Mouse (Mus musculus) c-Kit-positive CD71-negative TER-119-negative erythroid progenitor cells, embryonic 14.5 days (primary cell): ENCODE results near the gene Tprg.

Source experiments
- DNase-seq: peaks from one replicate; pipeline ENCODE4 v3.0.0-alpha.2; 2013; ENCODE audit warnings: low read depth

Gene Tprg

DNA sequence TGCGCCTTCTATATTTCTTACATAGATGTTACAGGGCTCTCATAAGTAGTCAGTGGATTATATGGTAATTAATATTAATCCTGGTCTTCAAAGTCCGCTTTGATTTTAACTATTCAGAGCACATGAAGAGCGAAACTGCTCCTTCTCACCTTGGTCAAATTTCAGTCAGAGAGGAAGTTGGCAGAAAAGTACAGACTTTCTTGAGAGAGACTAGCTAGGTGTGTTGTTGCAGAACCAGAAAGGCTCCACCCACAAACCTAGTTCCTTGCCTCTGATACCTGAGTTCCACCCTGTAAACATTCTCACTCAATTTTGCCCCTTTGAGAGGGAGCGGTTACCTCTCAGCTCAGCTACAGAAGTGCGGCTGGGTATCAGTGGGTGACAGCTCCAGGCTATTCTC is at the start of gene Tprg:
TSS of gene Tprg (plus strand) at position 301 of the 400 bp plus-strand sequence.
- DNase-seq, result no peak

DNA sequence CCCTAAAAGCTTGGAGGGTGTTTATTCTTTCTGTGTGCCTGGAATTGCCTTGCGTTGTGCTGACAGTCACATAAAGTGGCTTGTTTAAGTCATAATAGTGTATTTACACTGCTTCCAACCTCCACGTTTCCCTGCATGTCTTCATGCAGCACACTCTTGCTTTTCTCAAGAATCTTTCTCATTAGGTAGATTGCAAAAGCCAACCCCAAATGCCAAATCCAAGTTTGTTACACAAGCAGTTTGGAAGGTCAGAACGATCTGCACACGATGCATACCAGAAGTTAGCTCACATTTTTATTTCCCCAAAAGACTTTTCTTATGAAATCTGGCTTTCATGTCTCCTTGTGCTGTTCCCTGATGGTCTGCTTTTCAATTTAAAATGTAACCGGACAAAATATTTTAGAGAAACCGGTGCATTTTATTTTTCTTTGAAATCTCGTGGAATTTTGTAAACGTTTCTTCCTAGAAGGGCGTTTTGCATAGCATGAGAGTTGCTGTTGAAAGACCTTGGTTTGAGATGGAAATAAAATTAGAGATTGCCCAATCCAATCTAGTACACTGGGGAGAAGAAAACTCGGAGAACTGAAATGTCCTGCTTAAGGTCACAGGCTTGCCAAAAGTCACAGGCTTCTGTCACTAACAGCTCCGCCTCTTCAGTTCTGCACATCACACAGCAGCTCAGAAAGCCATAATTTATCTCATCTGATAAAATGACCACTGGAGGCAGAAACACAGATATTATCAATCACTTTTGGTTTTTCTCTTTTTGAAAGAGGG is 48.2 kb upstream of the Tprg start:
- no peak for DNase-seq

DNA sequence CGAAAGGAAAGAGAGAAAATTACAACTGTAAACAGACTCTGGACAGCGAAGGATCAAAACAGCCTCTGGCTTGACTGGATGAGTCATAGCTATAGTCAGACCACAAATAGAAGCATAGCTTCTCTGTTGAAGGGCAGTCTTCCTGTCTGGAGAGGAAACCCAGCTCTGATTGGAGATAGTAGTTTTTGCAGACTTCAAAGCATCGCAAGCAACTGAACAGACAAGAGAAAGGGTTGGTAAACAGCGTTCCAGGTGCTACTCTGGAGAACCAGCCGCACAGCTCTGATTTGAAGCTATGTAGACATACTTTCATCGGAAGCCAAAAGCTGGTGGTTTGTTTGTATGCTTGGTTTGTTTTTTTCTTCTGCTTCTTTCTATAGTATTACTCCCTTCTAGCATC is 37.7 kb upstream of the Tprg start:
- DNase-seq, result no peak

DNA sequence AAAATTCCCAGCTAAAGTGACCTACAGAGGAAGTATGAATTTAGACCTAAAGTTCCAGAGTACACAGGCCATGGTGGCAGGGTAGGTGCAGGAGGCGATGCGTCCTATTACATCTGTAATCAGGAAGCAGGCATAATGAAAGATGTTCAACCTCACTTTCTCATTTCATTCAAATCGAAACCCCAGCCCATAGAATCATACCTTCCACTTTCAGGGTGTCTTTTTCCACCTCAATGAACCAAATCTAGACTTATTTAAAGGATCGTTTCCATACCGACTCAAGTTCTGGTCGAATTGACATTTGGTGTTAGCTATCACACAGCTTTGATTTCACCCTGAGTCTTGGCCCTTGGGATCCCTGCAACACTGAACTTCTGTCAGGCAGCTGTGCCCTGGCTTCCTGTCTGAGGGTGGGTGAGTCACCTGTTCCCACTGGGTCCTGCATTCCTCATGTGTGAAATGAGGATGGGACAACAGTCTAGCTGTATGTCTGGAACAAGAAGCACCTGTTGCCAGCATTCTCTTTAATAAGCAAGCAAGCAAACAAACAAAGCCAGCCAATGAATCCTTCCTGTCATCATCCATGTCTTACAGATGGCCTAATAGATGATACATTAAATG is 36.4 kb upstream of the Tprg start:
- no peak for DNase-seq

DNA sequence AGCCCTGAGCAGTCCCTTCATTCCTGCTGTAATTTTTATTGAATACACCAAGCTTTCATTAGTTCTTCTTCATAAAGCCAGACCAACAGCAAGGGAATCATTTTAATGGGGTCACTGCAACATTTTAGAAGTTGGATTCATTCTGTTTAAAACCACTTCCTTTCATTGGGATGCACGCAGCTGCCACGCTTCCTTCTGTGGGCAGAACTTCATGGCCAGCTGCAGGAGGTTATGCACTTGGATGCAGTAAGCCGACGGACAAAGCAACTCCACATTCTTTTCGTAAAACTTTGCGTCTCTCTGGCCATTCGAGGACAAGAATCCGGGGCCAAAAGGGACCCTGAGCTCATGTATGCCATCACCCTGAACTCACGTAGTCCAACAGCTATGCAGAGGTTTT is 35.5 kb upstream of the Tprg start:
- DNase-seq, result no peak

DNA sequence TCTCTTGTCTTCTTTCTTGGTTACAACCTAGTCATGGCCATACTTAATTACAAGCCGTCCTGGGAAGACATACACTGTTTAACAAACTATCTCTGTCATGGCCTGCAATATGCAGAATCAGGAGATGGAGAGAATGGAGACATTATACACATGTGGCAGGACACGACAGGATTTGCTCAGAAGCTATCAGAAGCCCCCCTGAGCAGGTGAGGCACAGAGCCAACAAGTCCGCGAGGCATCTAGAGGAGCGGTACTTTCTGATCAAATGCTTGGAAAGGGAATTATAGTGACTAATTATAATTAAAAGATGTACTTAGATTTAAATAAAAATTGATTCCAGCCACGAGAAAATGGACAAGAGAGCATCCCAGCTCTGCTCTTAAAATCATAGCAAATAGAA is 32.0 kb upstream of the Tprg start:
- no peak for DNase-seq

DNA sequence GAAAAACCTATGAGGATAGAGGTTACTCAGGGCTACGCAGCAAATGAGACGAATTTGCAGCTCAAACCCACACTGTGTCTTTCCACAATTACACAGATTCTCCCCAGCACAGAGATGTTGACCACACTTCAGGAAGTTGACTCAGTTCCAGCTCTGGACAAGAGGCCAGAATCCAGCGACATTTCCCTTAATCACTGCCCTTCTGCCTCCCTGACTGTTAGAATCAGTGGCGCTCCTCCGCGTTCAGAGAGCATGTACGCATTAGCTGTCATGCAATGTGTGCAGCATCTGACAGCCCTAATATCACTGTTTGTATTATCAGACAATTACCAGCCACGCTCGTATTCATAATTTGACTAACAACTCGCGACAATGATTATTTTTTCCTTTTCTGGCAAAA is 31.4 kb upstream of the Tprg start:
- no peak for DNase-seq

DNA sequence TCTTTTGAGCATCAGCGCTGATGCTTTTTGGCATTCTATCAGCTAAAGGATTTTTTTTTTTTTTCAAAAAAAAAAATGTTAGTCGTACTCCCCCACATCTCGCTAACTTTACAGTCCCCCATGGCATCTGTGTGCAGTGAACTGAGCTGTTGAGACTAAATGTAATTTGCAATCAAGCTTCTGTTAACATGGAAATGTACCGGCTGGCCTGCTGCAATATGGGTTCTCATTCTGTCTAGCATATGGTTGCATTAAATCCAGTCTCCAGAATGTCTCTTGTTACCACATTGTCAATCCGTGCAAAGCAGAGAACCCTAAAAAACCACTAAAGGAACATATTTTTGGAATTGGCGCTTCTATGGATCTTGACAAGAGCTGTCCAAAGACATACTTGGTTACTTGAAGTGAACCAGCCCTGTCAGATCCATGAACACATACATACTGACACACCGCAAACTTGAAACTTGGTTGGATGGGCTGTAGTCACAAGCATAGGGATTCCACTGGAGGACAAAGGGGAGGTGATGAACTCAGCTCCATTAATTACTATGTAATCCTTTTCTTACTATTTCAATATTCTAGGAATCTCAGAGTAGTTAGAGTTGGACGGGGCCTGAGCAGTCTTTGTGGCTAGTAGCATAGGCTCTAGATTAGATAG is 30.9 kb upstream of the Tprg start:
- no peak for DNase-seq

DNA sequence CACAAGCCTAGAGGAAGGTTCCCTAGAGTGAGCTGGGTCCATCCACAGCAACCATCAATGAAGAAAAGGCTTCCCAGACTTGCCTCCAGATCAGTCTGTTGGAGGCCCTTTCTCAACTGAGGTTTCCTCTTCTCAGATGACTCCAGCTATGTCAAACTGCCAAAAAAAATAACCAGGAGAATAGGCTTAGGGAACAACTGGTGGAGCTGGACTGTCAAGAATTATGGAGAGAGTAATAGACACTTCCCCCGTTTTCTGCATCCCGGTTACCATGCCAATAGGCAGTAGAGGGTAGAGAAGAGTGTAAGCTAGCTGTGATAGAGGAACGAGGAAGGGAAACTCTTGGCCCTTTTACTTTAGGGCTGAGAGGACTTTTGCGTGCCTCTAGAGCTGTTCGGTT is 24.3 kb upstream of the Tprg start:
- DNase-seq, result no peak

DNA sequence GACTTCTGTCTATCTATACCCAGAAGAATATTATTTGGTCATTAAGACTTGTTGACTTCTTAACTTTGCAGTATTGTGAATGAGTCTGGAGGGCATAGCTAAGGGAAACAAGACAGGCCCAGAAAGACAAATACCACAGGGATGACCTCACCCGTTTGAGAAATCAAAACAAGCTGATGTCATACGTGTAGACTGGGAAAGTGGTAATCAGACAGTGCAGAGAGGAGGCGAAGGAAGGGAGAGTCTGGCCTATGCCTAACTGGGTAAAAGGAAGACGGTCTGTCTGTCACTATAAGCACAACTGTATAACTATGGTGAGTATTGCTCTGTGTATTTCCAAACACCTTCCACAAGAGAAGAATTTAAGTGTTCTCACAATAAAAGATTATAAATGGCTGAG is 23.7 kb upstream of the Tprg start:
- no peak for DNase-seq

DNA sequence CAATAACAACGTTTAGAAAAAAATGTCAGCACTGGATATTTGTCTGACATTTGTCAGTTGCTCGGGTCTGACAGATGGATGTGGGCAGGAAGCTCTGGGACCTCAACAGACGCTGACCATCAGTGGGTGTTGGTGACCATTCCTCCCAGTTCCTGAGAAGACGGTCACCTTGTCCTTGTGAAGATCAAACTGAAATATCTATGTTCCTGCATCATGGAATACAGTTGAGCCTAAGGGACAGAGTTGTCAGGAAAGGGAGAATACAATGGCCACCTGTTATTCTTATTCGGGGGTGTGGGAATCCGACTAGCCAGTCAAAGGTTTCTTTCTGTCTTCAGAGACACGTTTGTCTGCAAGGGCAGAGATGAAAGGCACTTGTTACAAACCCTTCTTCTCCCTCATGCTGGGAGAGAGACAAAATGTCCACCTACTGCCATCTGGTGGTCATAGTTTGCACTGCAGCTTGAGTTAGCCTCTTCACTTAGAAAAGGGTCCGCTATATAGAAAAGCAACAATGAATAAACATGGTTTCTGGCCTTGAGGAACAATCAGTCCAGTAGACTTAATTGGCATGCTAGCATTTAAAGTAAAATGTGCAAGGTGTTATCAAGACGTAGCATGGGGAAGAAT is 23.0 kb upstream of the Tprg start:
- DNase-seq, result peak; percentile 60

DNA sequence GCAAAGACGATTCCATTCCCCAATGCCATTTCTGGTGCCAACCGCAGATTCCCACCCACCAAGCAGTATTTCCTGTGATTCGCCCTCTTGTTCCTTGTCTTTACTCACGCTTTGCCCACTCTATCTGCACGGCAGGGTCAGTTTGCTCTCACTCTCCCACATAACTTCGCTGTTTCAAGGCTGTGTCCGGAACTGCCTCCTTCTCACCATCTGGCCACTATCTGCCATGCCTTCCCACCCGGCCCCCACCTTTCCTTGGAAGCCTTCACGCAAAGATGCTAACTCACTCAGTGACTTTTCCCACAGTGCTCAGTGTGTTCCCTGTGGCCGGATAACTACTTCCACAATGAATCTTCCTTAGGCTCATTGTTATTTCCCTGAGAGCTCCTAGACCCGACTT is 21.4 kb upstream of the Tprg start:
- no peak for DNase-seq

DNA sequence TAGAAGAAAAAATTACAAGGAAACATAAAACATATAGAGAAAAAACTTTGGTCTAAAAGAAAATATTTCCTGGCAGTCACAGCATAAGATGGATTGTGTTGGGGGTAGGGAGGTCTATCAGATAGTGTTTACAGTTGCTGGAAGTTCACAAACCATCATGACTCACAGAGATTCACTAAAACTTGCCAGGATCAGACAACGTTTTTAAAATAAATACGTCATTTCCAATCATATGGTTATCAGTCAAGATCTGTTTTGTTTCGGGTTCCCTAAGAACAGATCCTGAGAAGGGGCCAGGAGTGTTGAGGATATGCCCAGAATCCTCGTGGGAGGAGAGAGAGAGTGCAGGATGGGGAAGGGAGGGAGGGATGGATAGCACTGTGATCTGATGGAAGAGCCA is 18.3 kb upstream of the Tprg start:
- no peak for DNase-seq

DNA sequence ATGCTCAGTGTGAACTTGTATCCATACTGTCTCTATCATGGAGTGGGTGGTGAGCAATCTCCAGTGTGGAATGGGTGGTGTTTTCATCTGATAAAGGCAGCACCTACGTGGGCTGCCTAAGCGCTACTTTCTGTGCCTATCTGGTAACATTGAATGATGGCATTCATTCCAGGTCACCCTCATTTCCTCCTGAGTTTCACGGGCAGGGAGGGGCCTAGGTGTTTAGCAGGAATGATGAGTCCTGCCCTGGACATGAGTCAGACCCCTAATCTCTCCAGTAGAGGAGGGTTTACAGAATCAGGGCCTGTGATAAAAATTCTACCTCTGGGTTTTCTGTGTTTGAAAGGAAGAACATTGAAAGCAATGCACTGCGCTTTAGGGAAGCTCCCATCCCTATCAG is 4.1 kb upstream of the Tprg start:
- DNase-seq, result no peak

DNA sequence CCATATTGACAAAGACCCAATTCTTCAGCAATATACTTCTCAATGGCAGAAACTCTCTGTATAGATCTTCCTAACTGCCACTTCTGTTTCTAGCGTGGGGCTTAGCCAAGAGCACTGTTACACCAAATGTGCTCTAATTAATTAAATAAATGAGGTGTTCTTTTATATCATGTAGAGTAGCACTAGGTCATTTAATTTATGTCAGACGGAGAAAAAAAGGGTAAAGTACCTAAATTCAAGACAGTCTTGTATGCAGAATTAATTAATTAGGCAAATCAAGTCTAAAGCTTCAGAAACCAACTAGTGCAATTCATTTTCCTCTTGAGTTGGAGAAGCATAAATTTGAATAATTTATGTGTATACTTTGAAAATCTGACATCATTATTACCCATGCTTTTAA is 7.1 kb downstream of the Tprg start:
- no peak for DNase-seq

DNA sequence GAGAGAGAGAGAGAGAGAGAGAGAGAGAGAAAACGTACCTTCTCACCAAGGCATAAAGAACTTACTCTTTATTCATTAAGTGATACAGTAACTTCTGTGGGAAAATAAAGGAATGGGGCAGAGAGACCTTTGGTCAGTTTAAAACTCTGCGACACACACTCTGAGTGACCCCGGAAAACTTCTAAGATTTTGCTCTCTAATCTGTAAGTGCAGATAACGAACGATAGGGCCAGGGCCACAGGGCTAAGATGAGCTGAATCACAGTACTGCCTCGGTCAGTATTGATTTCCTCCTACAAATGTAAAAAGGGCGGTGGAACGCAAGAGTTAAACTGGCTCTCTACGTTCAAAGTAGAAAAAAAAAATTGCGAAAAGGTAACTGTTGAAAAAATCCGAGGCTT is 8.9 kb downstream of the Tprg start:
- no peak for DNase-seq

DNA sequence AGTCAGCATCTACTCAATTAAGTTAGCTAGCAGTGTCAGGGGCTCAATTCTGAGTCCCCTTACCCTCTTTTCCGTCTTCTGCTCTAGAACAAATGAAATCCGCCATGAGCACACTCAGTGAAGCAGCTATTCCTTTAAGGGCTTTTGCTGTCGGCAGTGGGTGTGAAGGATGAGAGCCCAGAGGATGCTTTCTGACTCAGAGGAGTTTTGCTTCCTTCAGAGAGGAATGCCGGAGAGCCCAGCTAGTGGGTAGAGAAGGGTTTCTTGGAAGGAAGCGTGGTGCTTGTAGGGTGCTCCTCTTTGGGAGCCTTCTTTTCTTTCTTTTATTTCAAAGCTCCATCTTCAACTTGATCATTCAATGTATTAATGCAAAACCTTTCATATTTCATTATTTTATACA is 10.1 kb downstream of the Tprg start:
- DNase-seq, result no peak

DNA sequence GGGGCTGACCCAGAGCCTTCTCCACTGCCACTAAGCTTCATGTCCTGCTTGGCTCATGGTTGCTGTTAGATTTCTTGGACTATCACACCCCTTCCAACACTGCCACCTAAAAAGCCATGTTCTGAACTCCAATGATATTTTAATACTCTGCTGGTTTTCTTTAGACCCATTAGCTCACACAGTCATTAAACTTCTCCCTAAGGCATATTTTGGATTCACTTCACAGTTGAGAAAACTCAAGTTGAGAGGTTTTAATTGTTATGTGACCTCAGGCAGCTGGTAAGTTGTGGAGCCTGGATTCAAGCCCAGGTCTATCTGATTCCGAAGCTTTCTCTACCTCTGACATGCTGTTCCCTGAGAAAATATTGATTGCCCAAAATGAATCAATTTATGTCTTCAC is 11.6 kb downstream of the Tprg start:
- no peak for DNase-seq

DNA sequence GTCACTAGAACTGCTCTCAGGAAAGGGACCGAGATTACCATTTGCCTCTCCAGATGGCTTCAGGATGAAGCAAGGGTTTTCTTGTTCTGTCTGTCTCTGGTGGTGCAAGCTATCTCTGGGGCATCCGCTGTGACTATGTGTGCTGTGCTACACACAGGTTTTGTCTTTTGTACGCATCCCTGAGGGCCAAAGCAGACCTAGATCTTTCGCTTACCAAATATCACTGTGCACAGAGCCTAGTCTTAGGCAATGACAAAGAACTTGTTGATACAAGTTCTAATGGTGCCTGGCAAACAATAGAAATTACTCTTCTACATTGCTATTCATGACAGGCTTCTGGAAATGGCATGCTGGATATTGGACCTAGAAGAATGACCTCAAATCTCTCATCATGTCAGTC is 16.0 kb downstream of the Tprg start:
- DNase-seq, result no peak

DNA sequence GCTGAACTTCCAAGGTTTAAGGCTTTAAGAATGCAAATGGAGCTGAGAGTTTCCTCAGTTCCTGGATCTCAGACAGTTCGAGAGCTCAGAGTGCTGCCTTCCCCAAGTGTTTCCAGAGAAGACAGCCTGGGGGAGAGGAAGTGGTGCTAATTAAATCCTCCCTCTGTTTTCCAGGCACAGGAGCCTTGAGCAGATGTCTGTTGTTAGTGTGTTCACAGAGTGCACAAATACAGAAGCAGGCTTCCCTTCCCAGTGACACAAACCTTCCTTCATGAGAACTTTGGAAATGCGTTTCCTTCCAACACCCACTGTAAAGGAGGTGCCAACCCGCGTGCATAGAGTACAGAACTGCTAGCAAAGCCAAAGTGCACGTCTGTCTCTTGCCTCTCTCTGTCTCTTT is 27.4 kb downstream of the Tprg start:
- no peak for DNase-seq

DNA sequence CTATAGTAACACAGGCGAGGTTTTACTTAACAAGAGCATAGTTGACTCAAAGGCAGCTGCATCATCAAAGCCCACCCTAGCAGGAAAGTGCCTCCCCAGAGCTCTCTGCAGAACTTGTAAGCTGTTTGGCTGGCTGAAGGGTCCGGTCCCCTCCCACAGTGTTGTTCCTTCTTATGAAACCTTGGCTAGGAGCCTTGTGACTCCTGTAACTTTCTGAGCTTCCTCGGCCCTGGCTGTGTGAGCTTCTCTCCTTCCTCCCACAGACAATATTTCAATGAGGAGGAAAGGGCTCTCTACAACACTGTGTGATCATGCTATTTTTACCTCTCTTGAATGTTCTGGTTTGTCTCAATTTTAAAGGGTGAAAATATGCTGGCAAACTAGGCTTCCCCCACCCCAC is 28.5 kb downstream of the Tprg start:
- no peak for DNase-seq

DNA sequence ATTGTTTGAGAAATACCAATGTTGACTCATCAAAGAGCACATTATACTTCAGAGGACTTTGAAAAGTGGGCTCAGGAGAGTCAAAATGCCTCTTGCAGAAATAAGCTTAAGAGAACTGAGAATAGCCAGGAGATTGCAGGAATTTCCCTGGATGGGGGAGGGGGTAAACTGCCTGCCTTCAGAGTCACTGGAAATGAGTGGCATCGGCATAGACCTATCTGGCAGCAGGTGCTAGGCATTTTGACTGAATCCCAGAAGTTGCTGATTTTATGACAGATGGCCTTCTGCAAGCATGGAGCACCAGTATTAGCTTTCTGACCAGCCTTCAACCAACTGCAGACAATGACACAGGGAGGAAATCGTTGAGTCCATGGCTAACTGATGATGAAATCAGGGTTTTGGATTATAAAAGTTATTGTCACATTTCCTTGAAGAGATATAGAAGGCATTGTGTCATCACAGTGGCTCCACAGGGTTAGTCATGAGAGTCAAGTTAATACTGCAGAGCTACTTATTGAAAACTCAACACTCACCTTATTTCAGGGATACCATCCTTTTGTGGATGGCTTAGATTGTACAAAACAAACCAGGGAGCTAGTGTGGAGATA is 39.1 kb downstream of the Tprg start:
- DNase-seq, result no peak
